Mouse (Mus musculus) lung, embryonic 15.5 days (tissue): ENCODE data around the gene Arsb. TPM values are rescaled to one million over a fixed set of nuclear protein-coding genes. Genes with fewer than 3 reads are reported as not detected.

Source experiments
- ATAC-seq: fragments of 200-750 bp; cut with Nextera tagmentation; 2 replicates; pipeline ENCODE4 v1.8.0; 2017; ENCODE audit warnings: moderate number of reproducible peaks, borderline replicate concordance; ENCODE audit not compliant: low FRiP score, low TSS enrichment; ENCODE audit errors: extremely low read depth
- H3K27ac ChIP-seq: fragments of 300-500 bp; sonication (generic); 2 replicates; pipeline ENCODE4 v1.5.1; 2015; ENCODE audit warnings: moderate library complexity, mild to moderate bottlenecking, inconsistent platforms
- H3K27me3 ChIP-seq: fragments of 300-500 bp; sonication (generic); 2 replicates; pipeline ENCODE4 v1.6.1; 2015; ENCODE audit warnings: inconsistent platforms
- H3K36me3 ChIP-seq: fragments of 300-500 bp; sonication (generic); 2 replicates; pipeline ENCODE4 v1.6.1; 2015; ENCODE audit warnings: inconsistent platforms
- H3K4me1 ChIP-seq: fragments of 300-500 bp; sonication (generic); 2 replicates; pipeline ENCODE4 v1.6.1; 2015; ENCODE audit warnings: inconsistent platforms
- H3K4me2 ChIP-seq: fragments of 300-500 bp; sonication (generic); 2 replicates; pipeline ENCODE4 v1.6.1; 2015; ENCODE audit warnings: inconsistent platforms, mild to moderate bottlenecking, moderate library complexity
- H3K4me3 ChIP-seq: fragments of 300-500 bp; sonication (generic); 2 replicates; pipeline ENCODE4 v1.5.1; 2015; ENCODE audit warnings: mild to moderate bottlenecking, inconsistent platforms
- H3K9ac ChIP-seq: fragments of 300-500 bp; sonication (generic); 2 replicates; pipeline ENCODE4 v1.6.1; 2015; ENCODE audit warnings: inconsistent platforms
- H3K9me3 ChIP-seq: fragments of 300-500 bp; sonication (generic); 2 replicates; pipeline ENCODE4 v1.6.1; 2016; ENCODE audit warnings: inconsistent platforms
- WGBS: fragments of 180-500 bp; shearing (Covaris S2); methylation state at CpG from one replicate; pipeline ENCODE4 v1.1.7; 2015; 5-methylcytosine and 5-hydroxymethylcytosine counted together
- polyA plus RNA-seq: library from polyadenylated mRNA; unstranded; fragments of >200 nt; fragmentation: Nextera tagmentation; extraction: Ambion mirVana; gene quantifications from 2 replicates; pipeline ENCODE4 v1.2.1, GENCODE M21; 2015

Gene Arsb
- polyA plus RNA-seq, 1 experiment from 2014 or later = 14.8 TPM

GRCm38 (mm10) chr13:93872591-93872990 is 101.2 kb downstream of the Arsb start:
- no peak for ATAC-seq

GRCm38 (mm10) chr13:93877924-93878323 is 106.5 kb downstream of the Arsb start:
- Histone ChIP-seq H3K4me2 (no peak overlapping the region), H3K27me3 (no peaks in the 10 kb centered on the region), H3K9ac (no peak overlapping the region), H3K36me3 (no peaks in the 10 kb centered on the region), H3K4me3 (no peak overlapping the region), H3K27ac (no peak overlapping the region), H3K4me1 (no peaks in the 10 kb centered on the region), H3K9me3 (no peaks in the 10 kb centered on the region)
- 64% methylated on average over 2 of the region's 2 CpGs for WGBS
- ATAC-seq = no peak

More at GRCm38 (mm10) chr13:93872591-93872990, 101.2 kb downstream of the Arsb start:
- 0 out of 2 replicates have a peak, but pooled peaks cover 3% of the 10 kb centered on the region for H3K4me1 ChIP-seq
- WGBS = 90% methylated on average over 6 of the region's 6 CpGs
- no peak overlapping the region for H3K4me2 ChIP-seq
- no peak overlapping the region for H3K4me3 ChIP-seq
- no peak overlapping the region for H3K27ac ChIP-seq
- no peaks in the 10 kb centered on the region for H3K9me3 ChIP-seq
- no peak overlapping the region for H3K9ac ChIP-seq
- H3K27me3 ChIP-seq = no peaks in the 10 kb centered on the region
- H3K36me3 ChIP-seq = no peaks in the 10 kb centered on the region

- Histone ChIP-seq H3K27ac (no peak overlapping the region), H3K9me3 (no peaks in the 10 kb centered on the region), H3K4me1 (no peaks in the 10 kb centered on the region), H3K4me2 (no peak overlapping the region), H3K36me3 (no peaks in the 10 kb centered on the region), H3K27me3 (no peaks in the 10 kb centered on the region), H3K9ac (no peak overlapping the region), H3K4me3 (no peak overlapping the region)
- 77% methylated on average over 5 of the region's 5 CpGs for WGBS
- no peak for ATAC-seq
These were observed 108.0 kb downstream of the Arsb start for GRCm38 (mm10) chr13:93879426-93879825.

GRCm38 (mm10) chr13:93882132-93882531 is 110.7 kb downstream of the Arsb start:
- Histone ChIP-seq H3K36me3 (no peaks in the 10 kb centered on the region), H3K4me1 (peaks cover 3% of the 10 kb centered on the region; the same call in 1 of the 2 replicates), H3K27ac (no peak overlapping the region), H3K9ac (no peak overlapping the region), H3K4me3 (no peak overlapping the region), H3K9me3 (no peaks in the 10 kb centered on the region), H3K27me3 (no peaks in the 10 kb centered on the region), H3K4me2 (no peak overlapping the region)
- no peak for ATAC-seq
- 80% methylated on average over 3 of the region's 3 CpGs for WGBS

- peak overlapping the region; percentile 27; the same call in 1 of the 2 replicates for H3K27ac ChIP-seq
- WGBS = 84% methylated on average over 5 of the region's 5 CpGs
These were observed 115.6 kb downstream of the Arsb start for GRCm38 (mm10) chr13:93886999-93887398.

GRCm38 (mm10) chr13:93888196-93888595 is 116.8 kb downstream of the Arsb start:
- Histone ChIP-seq H3K9ac (no peak overlapping the region), H3K4me2 (no peak overlapping the region), H3K27ac (no peak overlapping the region), H3K36me3 (no peaks in the 10 kb centered on the region), H3K4me3 (no peak overlapping the region), H3K27me3 (no peaks in the 10 kb centered on the region), H3K9me3 (no peaks in the 10 kb centered on the region), H3K4me1 (peaks cover 13% of the 10 kb centered on the region; the same call in 1 of the 2 replicates)
- WGBS = 89% methylated on average over 2 of the region's 2 CpGs
- no peak for ATAC-seq

More at GRCm38 (mm10) chr13:93886999-93887398, 115.6 kb downstream of the Arsb start:
- Histone ChIP-seq H3K4me3 (no peak overlapping the region), H3K4me2 (no peak overlapping the region), H3K9ac (no peak overlapping the region), H3K9me3 (no peaks in the 10 kb centered on the region), H3K4me1 (peaks cover 13% of the 10 kb centered on the region; the same call in 1 of the 2 replicates), H3K36me3 (no peaks in the 10 kb centered on the region), H3K27me3 (no peaks in the 10 kb centered on the region)
- ATAC-seq = no peak; the same call in 1 of the 2 replicates

- no peak overlapping the region for H3K4me2 ChIP-seq
These were observed 117.5 kb downstream of the Arsb start for GRCm38 (mm10) chr13:93888916-93889315.

GRCm38 (mm10) chr13:93889991-93890390 is 118.6 kb downstream of the Arsb start:
- no peaks in the 10 kb centered on the region for H3K9me3 ChIP-seq
- H3K36me3 ChIP-seq = no peaks in the 10 kb centered on the region
- H3K4me1 ChIP-seq = peaks cover 13% of the 10 kb centered on the region; the same call in 1 of the 2 replicates
- H3K4me3 ChIP-seq = no peak overlapping the region
- H3K27me3 ChIP-seq = no peaks in the 10 kb centered on the region
- no peak overlapping the region for H3K9ac ChIP-seq
- no peak for ATAC-seq
- H3K4me2 ChIP-seq = no peak overlapping the region
- 23% methylated on average over 3 of the region's 3 CpGs for WGBS
- no peak overlapping the region for H3K27ac ChIP-seq

More at GRCm38 (mm10) chr13:93888916-93889315, 117.5 kb downstream of the Arsb start:
- no peak overlapping the region for H3K4me3 ChIP-seq
- no peak for ATAC-seq
- WGBS = 85% methylated on average over 3 of the region's 3 CpGs
- no peaks in the 10 kb centered on the region for H3K9me3 ChIP-seq
- H3K27me3 ChIP-seq = no peaks in the 10 kb centered on the region
- no peak overlapping the region for H3K9ac ChIP-seq
- peaks cover 13% of the 10 kb centered on the region; the same call in 1 of the 2 replicates for H3K4me1 ChIP-seq
- no peaks in the 10 kb centered on the region for H3K36me3 ChIP-seq
- H3K27ac ChIP-seq = no peak overlapping the region

- Histone ChIP-seq H3K9ac (no peak overlapping the region), H3K27ac (no peak overlapping the region), H3K4me1 (peaks cover 13% of the 10 kb centered on the region; the same call in 1 of the 2 replicates), H3K4me3 (no peak overlapping the region), H3K36me3 (no peaks in the 10 kb centered on the region), H3K27me3 (no peaks in the 10 kb centered on the region), H3K9me3 (no peaks in the 10 kb centered on the region), H3K4me2 (no peak overlapping the region)
- WGBS = 59% methylated on average over 6 of the region's 6 CpGs
- ATAC-seq = no peak
These were observed 119.8 kb downstream of the Arsb start for GRCm38 (mm10) chr13:93891276-93891675.

- Histone ChIP-seq H3K4me1 (peaks cover 10% of the 10 kb centered on the region; the same call in 1 of the 2 replicates), H3K27ac (no peak overlapping the region), H3K36me3 (no peaks in the 10 kb centered on the region), H3K4me3 (no peak overlapping the region), H3K9ac (no peak overlapping the region), H3K4me2 (no peak overlapping the region), H3K9me3 (no peaks in the 10 kb centered on the region), H3K27me3 (no peaks in the 10 kb centered on the region)
- whole genome bisulfite sequencing = 85% methylated on average over 7 of the region's 7 CpGs
- ATAC-seq = no peak
These were observed 120.7 kb downstream of the Arsb start for GRCm38 (mm10) chr13:93892101-93892500.

GRCm38 (mm10) chr13:93894105-93894504 is 122.7 kb downstream of the Arsb start:
- 59% methylated on average over 2 of the region's 2 CpGs for WGBS

GRCm38 (mm10) chr13:93895430-93895829 is 124.0 kb downstream of the Arsb start:
- 52% methylated on average over 2 of the region's 2 CpGs for WGBS
- H3K27me3 ChIP-seq = no peaks in the 10 kb centered on the region
- no peak overlapping the region for H3K4me3 ChIP-seq
- H3K27ac ChIP-seq = no peak overlapping the region
- H3K9me3 ChIP-seq = no peaks in the 10 kb centered on the region
- no peak overlapping the region for H3K4me2 ChIP-seq
- ATAC-seq = no peak
- H3K9ac ChIP-seq = no peak overlapping the region
- peaks cover 7% of the 10 kb centered on the region; the same call in 1 of the 2 replicates for H3K4me1 ChIP-seq
- no peaks in the 10 kb centered on the region for H3K36me3 ChIP-seq

More at GRCm38 (mm10) chr13:93894105-93894504, 122.7 kb downstream of the Arsb start:
- no peak for ATAC-seq
- Histone ChIP-seq H3K4me3 (no peak overlapping the region), H3K4me1 (peaks cover 7% of the 10 kb centered on the region; the same call in 1 of the 2 replicates), H3K9ac (no peak overlapping the region), H3K27ac (no peak overlapping the region; the same call in 1 of the 2 replicates), H3K36me3 (no peaks in the 10 kb centered on the region), H3K27me3 (no peaks in the 10 kb centered on the region), H3K9me3 (no peaks in the 10 kb centered on the region), H3K4me2 (no peak overlapping the region)
